Mouse (Mus musculus): ENCODE data around the gene A030005K14Rik.

The A030005K14Rik gene

GRCm38 (mm10) chr1:83059278-83059677 is at the start of gene A030005K14Rik:
TSS of gene A030005K14Rik (minus strand) at chr1:83059378.
- in situ Hi-C loops (cut with MboI, MseI): loop anchor here (25.0 kb wide), 1 partner anchor 653 kb away; no protein-coding TSS in a partner anchor

GRCm38 (mm10) chr1:83107410-83107978 is 48.3 kb upstream of the A030005K14Rik start:
- in situ Hi-C loops (cut with MboI, MseI): no loop called here

DNA sequence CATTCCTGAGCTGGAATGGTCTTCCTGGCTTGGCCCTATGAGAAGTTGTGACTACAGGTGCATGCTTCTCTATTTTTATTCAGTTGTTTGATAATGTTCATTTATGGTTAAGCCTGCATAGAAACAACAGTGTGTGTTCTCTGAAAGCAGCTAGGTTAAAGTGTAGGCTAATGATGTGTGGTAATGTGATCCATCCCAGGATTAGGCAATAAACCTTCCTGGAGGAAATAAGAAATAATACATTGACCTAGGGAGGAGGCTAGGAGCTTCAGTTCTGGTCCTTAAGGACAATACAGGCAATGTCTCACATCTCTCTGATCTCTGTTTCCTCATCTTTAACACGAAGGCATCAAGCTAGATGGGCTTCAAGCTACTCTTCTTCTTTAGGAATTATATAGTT is 46.3 kb upstream of the A030005K14Rik start:
- in situ Hi-C loops (cut with MboI, MseI): no loop called here

GRCm38 (mm10) chr1:83101891-83102290 is 42.7 kb upstream of the A030005K14Rik start:
- in situ Hi-C loops (cut with MboI, MseI): no loop called here

DNA sequence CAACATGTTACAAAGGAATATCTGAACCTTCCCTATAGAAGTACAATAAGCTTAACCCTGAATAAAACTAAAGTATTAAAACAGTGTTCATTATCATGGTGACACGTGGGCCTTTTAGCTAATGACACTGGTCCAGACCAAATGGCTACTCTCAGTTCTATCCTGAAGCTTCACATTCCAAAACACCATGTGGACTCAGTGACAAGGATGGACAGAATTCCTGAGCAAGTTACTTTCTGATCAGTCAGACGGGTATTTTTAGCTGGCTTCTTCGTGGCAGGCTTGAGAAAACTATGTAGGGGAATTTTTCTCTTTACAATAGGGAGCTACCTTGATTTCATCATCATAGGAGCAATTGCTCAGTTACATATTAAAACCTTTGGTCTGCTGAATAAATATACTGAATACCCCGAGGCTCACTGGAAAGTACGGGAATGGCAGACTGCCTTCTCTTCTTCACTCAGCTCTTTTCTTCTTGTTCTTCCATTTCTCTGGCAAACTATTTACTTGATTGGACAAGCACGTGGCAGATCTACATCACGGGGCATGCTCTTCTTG is 40.5 kb upstream of the A030005K14Rik start:
- in situ Hi-C loops (cut with MboI, MseI): no loop called here

DNA sequence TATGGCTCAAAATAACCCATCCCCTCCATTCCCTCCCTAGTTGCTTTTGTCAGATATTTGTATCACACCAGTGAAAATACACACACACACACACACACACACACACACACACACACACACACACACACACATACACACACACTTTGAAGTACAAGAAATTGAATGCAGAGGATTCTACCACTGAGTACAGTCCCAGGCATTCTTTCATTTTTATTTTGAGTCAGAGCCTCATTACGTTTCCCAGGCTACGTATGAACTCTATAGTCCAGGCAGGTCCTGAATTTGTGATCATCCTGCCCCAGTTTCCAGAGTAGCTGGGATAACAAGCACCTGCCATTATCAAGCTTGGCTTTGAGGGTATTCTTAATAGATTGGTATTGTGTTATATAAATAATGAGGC is 40.0 kb upstream of the A030005K14Rik start:
- in situ Hi-C loops (cut with MboI, MseI): no loop called here

DNA sequence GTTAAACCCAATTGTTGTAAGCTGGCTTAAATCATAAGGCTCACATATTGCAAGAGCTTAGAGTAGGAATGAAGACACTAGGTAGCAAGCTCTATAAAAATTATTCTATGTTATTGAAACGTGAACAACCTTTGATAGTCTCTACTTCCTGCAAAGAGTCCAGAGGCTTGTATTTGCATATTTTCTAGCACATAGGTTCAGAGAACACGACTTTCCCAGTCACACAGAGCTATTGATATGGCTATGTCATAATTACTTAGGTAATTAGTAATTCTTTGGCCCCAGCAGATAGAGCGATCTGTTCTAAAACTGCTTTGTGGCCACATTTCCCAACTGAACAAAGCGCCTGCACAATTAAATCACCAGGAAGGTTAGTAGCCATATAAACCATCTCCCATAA is 37.8 kb upstream of the A030005K14Rik start:
- in situ Hi-C loops (cut with MboI, MseI): no loop called here

DNA sequence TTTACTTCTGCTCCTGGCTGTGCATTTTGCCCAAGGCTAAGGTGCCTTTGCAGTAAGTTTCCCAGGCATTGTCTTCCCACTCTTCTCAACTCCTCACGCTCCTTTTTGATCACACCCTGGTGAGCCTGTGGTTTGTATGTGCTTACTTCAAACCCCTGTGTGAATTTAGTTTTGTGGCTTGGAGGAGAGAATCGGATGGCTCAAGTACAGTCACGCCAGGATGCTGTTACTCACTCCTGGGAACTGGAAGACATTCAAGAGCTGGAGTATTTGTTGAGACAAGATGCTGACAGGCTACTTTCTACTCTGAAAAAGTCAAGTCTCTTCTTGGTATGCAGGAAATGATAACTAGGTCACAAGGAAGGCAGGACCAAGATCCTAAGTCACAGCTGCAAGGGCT is 32.1 kb upstream of the A030005K14Rik start:
- in situ Hi-C loops (cut with MboI, MseI): no loop called here

DNA sequence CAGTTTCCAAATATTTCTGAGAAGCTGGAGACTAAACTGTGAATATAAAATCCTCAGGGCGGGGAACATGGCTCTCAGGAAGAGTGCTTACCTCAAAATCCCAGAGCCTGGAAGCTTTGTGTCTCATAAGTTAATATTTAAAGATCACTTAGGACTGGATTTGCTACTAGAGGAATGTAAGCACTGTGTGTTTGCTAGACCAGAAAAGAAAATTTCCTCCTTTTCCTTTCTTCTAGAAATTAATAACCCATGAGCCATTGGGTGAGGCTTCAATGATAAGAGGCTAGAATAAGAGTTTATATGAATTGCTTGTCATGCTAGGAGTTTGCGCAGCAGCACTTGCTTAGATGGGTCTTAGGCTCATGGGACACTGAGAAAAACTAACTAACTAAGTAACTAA is 25.6 kb upstream of the A030005K14Rik start:
- in situ Hi-C loops (cut with MboI, MseI): no loop called here

GRCm38 (mm10) chr1:83077016-83077415 is 17.8 kb upstream of the A030005K14Rik start:
- in situ Hi-C loops (cut with MboI, MseI): no loop called here

DNA sequence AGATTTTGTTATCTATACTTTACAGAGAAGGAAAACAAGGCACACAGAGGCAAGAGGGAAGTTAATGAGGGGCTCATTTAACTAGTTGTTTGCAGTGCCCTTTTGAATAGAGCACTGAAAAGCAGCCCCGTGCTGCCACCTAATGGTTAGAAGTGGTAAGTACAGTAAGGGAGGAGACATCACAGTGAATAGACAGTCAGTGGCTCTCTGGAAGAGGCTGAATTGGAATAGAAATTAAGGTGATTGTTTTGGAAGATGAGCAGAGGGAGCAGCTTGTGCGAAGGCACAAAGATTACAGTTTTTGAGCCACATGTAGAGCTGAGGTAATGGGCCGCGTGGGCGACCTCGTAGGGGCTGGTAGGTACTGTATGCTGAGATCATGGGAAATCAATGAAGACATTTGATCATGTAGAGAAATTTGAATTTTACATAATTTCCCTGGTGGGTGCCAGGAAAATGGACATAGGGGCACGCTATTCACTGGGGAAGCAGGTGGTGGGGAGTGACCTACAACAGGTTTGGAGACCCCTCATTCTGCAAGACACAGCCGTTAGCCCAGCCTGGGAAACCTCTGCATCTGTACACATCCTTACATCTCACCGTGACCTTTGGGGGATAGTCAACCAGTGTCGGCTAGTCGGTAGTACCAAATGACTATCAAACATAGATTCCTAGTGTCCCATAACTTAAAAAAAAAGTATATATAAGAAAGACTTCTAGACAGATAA is 17.2 kb upstream of the A030005K14Rik start:
- in situ Hi-C loops (cut with MboI, MseI): no loop called here

GRCm38 (mm10) chr1:83075526-83076189 is 16.5 kb upstream of the A030005K14Rik start:
- in situ Hi-C loops (cut with MboI, MseI): no loop called here

DNA sequence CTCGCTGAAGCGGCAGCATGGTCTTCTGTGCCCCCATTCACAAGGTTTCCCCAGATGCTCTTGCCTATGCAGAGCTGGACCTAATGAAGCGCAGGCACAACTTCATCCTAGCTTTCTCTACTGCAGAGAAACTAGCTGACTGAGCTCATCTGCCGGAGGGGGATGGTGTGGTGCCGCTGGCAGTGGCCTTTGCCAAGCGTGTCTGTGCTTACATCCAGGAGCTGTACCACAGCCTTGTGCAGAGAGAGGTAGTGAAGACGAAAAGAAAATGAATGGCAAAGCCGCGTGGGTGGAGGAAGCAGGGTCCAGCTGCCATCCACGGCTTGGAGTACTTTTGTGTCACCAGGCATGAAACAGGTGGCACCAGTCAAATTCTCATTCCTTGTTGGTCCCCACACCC is 8.0 kb upstream of the A030005K14Rik start:
- in situ Hi-C loops (cut with MboI, MseI): loop anchor here (25.0 kb wide), 1 partner anchor 645 kb away; no protein-coding TSS in a partner anchor

DNA sequence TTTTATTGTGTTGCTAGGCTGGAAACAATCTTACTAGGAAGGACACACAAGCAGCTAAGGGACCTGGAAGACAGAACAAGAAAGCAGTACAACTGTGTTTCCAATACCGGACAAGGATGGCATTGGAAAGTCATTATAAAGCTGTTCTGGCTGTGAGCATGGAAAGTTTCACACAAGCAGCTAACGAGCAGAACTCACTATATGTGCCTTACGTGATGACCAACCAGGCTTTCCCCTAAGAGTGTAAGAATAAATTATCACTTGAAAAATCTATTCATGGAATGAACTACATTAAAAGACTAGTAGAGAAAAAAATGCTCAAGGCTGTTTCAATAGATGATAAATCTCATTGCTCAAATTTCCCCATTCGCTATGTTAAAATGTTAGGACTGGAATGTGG is 7.4 kb upstream of the A030005K14Rik start:
- in situ Hi-C loops (cut with MboI, MseI): loop anchor here (25.0 kb wide), 1 partner anchor 646 kb away; no protein-coding TSS in a partner anchor

DNA sequence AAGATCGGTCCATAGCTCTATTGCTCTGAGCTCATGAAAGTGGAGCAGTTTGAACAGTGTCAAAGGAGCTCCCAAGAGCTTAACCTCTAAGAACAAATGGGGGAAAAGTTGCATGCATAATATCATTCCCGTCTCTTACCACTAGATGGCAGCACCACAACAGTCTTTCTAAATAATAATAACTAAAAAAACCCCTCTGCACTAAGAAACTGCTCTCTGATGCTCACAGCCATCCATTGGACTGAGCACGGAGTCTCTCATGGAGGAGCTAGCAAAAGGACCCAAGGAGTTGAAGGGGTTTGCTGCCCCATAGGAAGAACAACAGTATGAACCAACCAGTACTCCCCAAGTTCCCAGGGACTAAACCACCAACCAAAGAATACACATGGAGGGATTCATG is 5.7 kb upstream of the A030005K14Rik start:
- in situ Hi-C loops (cut with MboI, MseI): loop anchor here (25.0 kb wide), 1 partner anchor 647 kb away; no protein-coding TSS in a partner anchor

GRCm38 (mm10) chr1:83060643-83061042 is 1.5 kb upstream of the A030005K14Rik start, which contains the start of gene Krtap28-13:
TSS of gene Krtap28-13 (plus strand) at chr1:83060930.
- in situ Hi-C loops (cut with MboI, MseI): loop anchor here (25.0 kb wide), 1 partner anchor 652 kb away; no protein-coding TSS in a partner anchor

DNA sequence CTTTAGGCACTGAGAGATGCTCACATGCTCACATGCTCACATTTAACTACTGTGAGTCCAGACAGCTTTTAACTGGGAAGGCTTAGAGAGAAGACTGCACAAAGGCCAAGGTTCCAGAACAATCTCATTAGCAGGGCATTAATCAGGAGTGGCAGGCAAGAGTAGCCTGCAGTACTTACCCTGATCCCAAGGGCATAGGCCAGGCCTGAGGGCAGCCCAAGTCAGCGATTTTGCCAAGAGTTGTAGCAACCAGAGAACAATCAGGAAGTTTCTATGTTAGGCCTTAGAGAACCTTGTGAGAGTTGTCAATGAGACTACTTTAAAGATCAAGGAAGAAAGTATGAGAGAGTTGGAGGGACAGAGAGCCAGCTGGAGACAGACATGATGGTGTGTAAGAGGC is 697 bp downstream of the A030005K14Rik start:
- in situ Hi-C loops (cut with MboI, MseI): loop anchor here (25.0 kb wide), 1 partner anchor 654 kb away; no protein-coding TSS in a partner anchor

DNA sequence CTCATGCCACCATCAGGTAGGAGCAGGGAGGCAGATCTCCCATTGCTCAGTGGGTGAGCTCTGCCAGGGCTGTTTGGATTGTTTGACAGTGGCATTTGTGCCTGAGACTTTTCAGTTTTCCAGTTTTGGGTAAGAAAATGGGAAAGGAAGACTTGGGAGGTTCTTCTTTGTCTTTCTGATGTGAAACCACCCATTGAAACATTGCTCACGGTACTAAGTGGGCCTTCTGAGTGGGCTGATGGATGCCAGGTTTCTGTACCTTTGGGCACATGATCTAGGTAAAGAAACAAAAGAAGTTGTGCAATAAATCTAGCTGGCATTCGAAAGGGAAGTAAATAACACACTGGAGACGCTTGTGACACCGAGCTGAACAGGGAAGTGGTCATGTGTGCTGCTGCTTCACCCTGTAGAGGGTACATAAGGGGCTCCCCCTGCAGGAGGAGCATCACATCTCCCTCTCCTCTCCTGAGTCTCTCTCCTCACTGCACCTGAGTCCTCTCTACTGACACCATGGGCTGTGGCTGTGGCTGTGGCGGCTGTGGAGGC is 14.2 kb downstream of the A030005K14Rik start, which contains the start of gene Gm47969:
TSS of gene Gm47969 (plus strand) at position 51 of the 546 bp plus-strand sequence.
- in situ Hi-C loops (cut with MboI, MseI): no loop called here

DNA sequence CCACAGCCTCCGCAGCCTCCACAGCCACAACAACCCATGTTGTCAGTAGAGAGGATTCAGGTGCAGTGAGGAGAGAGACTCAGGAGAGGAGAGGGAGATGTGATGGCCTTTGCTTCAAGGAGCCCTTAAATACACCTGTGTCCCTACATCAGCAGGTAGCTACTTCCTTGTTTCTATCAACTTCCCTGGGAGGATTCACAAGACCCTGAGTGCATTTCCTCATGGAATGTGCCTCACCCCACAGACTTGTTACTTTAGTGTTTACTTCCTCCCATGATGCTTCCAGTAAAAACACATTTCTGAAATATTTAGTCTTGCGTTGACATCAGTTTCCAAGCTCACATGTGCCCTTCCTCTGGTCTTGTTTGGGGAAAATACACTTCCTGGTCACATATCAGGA is 16.8 kb downstream of the A030005K14Rik start, which contains the start of gene Krtap28-10:
TSS of gene Krtap28-10 (minus strand) at position 101 of the 400 bp plus-strand sequence.
- in situ Hi-C loops (cut with MboI, MseI): no loop called here

DNA sequence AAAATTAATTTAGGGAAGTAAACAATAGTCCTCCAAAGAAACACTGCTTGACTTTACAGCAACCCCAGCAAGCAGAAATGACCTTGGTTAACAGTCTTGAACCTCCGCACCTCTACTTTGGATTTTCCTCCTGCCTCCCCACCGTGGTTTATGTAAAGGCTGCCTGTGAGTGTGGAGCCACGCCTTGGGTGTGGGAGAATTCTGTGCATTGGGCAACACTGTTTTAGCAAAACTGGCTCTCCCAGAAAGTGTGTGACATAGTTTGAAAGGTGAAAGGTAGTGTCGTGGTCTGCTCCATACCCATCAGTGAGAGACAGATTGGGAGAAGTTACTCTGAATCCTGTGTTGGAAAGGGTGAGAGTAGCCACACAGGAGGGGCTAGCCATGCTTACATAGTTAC is 20.1 kb downstream of the A030005K14Rik start:
- in situ Hi-C loops (cut with MboI, MseI): no loop called here

DNA sequence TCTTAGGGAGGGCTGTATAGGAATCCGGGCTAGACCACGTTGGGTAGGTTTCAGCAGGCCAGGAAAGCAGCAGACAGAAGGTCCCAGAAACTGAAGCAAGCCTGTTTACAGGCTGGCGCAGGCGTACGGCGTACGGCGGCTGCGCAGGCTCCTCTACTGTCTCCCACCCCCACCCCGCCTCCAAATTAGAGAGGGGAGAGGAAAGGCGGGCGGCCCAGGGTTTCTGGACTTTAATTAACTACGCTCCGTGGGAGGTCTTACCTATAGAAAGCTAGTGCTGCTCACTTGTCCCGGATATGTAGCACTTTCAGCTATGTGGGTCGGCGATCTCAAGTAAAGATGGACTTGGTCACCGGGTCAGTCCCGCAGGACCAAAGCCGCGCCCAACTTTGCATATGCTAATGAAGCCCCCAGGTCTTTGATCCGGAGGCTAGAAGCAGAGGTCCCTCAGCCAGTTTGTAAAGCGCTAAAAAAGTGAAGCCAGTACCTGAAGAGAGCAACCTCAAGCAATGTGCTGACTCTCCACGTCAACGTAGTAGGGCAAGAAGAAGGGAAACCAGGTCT is 21.0 kb downstream of the A030005K14Rik start, which contains the start of gene Slc19a3:
TSS of gene Slc19a3 (minus strand) at position 340 of the 564 bp plus-strand sequence.
- in situ Hi-C loops (cut with MboI, MseI): no loop called here
